Mouse (Mus musculus) hindbrain, embryonic 10.5 days (tissue): ENCODE results near the gene Syn3. TPM values are rescaled to one million over a fixed set of nuclear protein-coding genes. Genes with fewer than 3 reads are reported as not detected.

Experiments used
- DNase-seq: peaks from one replicate; pipeline ENCODE4 v3.0.0-alpha.2; 2017; ENCODE audit warnings: low spot score
- H3K27ac ChIP-seq: fragments of 300-500 bp; sonication (generic); 2 replicates; pipeline ENCODE4 v1.5.1; 2016; ENCODE audit warnings: mild to moderate bottlenecking, moderate library complexity
- H3K27me3 ChIP-seq: fragments of 300-500 bp; sonication (generic); 2 replicates; pipeline ENCODE4 v1.6.1; 2016; ENCODE audit warnings: mild to moderate bottlenecking; ENCODE audit not compliant: poor library complexity, insufficient read depth, severe bottlenecking
- H3K36me3 ChIP-seq: fragments of 300-500 bp; sonication (generic); 2 replicates; pipeline ENCODE4 v1.6.1; 2016; ENCODE audit warnings: mild to moderate bottlenecking, moderate library complexity
- H3K4me1 ChIP-seq: fragments of 300-500 bp; sonication (generic); replicated peaks from 2 replicates; pipeline ENCODE4 v1.6.1; 2016; ENCODE audit warnings: mild to moderate bottlenecking
- H3K4me3 ChIP-seq: fragments of 300-500 bp; sonication (generic); 2 replicates; pipeline ENCODE4 v1.5.1; 2016; ENCODE audit warnings: mild to moderate bottlenecking, moderate library complexity
- H3K9me3 ChIP-seq: fragments of 300-500 bp; sonication (generic); 2 replicates; pipeline ENCODE4 v1.6.1; 2016; ENCODE audit warnings: mild to moderate bottlenecking, moderate library complexity
- WGBS: fragments of 180-500 bp; shearing (Covaris S2); methylation state at CpG from one replicate; pipeline ENCODE4 v1.1.7; 2016; 5-methylcytosine and 5-hydroxymethylcytosine counted together
- polyA plus RNA-seq: library from polyadenylated mRNA; unstranded; fragments of >200 nt; fragmentation: Nextera tagmentation; extraction: Ambion mirVana; gene quantifications from 2 replicates; pipeline ENCODE4 v1.2.1, GENCODE M21; 2016

Gene Syn3
- polyA plus RNA-seq, 1 experiment from 2014 or later = 3.9 TPM

DNA sequence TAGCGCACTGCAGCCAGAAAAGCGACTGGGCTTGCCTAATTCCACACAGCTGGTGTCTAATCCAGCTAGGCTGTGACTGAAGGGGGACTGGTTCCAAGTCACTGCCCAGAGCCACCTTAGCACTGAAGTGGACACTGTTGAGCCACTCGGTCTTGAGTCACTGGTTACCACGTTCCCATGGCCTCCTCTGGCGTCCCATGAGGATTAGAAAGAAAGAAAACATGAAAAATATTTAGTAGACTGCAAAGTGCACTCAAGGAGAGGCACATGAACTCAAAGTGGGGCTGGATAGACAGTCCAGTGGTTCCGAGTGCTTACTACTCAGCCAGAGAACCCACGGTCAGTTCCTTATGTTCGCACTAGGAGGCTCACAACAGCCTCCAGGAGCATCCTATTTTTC is 217.5 kb downstream of the Syn3 start:
- H3K27me3 ChIP-seq = no peaks in the 10 kb centered on the region
- no peaks in the 10 kb centered on the region for H3K9me3 ChIP-seq
- no peaks in the 10 kb centered on the region for H3K36me3 ChIP-seq
- H3K4me1 ChIP-seq = no peaks in the 10 kb centered on the region
- WGBS = 90% methylated on average over 8 of the region's 8 CpGs
- H3K4me3 ChIP-seq = no peak overlapping the region
- no peak for DNase-seq
- no peak overlapping the region for H3K27ac ChIP-seq

DNA sequence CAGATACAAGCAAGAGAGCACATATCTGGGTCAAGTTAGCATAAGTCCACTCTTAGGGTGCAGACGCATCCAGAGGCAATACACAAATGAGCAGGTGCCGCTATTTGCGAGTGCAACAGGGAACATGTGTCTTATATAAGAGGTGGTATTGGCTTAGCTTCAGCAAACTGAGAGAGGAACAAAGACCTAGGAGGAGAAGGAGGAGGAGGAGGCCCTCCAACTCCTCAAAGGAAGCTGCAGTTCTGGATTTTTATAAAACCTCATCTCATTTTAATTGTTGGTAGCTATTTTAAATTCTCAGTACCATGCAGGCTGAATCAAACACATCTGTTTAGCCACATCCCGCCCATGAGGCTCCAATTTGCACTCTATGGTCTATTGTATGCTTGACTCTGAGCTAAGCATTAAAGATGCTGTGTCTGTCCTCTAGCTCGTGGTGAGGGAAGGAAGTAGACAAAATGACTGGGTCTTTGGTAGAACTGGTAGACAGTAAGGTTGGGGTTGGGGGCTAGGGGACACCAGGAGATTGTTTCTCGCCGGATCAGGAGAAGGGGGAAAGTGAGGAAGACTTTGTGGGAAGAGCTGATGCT is 219.0 kb downstream of the Syn3 start:
- no peak overlapping the region for H3K4me3 ChIP-seq
- no peaks in the 10 kb centered on the region for H3K9me3 ChIP-seq
- no peaks in the 10 kb centered on the region for H3K4me1 ChIP-seq
- no peak for DNase-seq
- H3K27me3 ChIP-seq = no peaks in the 10 kb centered on the region
- WGBS = 93% methylated on average over 7 of the region's 7 CpGs
- H3K36me3 ChIP-seq = no peaks in the 10 kb centered on the region
- no peak overlapping the region for H3K27ac ChIP-seq

- Histone ChIP-seq H3K27ac (no peak overlapping the region), H3K4me1 (peaks cover 6% of the 10 kb centered on the region; the same call in 1 of the 2 replicates), H3K36me3 (no peaks in the 10 kb centered on the region), H3K9me3 (no peaks in the 10 kb centered on the region), H3K27me3 (no peaks in the 10 kb centered on the region), H3K4me3 (no peak overlapping the region)
- no peak for DNase-seq
- 71% methylated on average over 2 of the region's 2 CpGs for WGBS
Measured at GRCm38 (mm10) chr10:86278481-86278880, 220.2 kb downstream of the Syn3 start.

DNA sequence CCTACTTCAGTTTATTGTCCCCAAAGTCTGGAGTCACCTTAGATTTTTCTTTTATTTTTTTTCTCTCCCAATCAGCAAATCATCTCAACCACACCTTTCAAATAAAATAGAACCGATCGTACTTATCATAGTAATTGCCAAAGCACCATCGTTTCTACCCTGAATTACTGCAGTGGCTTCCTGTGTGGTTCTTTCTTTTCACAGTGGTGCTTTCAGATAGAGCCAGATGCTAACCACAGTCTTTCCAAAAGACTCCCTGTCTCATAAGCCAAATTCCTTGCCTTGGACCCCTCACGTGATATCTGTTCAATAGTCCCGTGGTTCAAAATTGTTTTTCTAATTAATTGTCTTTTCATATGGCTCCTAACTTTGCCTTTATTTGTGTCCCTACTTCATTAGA is 221.4 kb downstream of the Syn3 start:
- Histone ChIP-seq H3K27ac (no peak overlapping the region), H3K36me3 (no peaks in the 10 kb centered on the region), H3K9me3 (no peaks in the 10 kb centered on the region), H3K4me1 (peaks cover 6% of the 10 kb centered on the region; the same call in 1 of the 2 replicates), H3K4me3 (no peak overlapping the region), H3K27me3 (no peaks in the 10 kb centered on the region)
- 91% methylated on average over 5 of the region's 5 CpGs for WGBS
- no peak for DNase-seq

DNA sequence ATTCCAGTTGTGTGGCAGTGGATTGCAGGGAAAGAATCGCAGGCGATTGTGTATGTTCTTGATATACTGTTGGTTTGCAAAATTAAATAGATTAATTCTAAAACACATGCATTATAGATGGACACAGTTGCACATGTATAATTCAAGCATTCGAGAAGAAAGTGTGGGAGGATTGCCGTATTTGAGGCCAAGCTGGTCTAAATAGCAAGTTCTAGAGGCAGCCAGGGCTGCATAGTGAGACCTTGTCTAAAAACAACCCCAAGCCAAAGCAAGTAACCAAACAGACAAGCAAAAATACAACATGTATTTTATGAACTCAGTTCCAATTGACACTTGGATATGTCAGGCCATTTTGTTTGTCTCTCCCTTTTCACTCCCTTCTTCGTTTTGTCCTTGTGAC is 223.1 kb downstream of the Syn3 start:
- Histone ChIP-seq H3K27ac (no peak overlapping the region), H3K9me3 (no peaks in the 10 kb centered on the region), H3K4me1 (peaks cover 6% of the 10 kb centered on the region; the same call in 1 of the 2 replicates), H3K36me3 (no peaks in the 10 kb centered on the region), H3K4me3 (no peak overlapping the region), H3K27me3 (no peaks in the 10 kb centered on the region)
- no peak for DNase-seq
- 90% methylated on average over 5 of the region's 5 CpGs for WGBS

- Histone ChIP-seq H3K27me3 (no peaks in the 10 kb centered on the region), H3K27ac (peak overlapping the region; percentile 66), H3K36me3 (no peaks in the 10 kb centered on the region), H3K4me1 (peaks cover 6% of the 10 kb centered on the region; the same call in 1 of the 2 replicates), H3K9me3 (no peaks in the 10 kb centered on the region), H3K4me3 (no peak overlapping the region)
- DNase-seq = peak; percentile 26
- 62% methylated on average over 19 of the region's 19 CpGs for WGBS
Measured at GRCm38 (mm10) chr10:86273410-86274191, 225.1 kb downstream of the Syn3 start.

GRCm38 (mm10) chr10:86272826-86273225 is 225.9 kb downstream of the Syn3 start:
- Histone ChIP-seq H3K27me3 (no peaks in the 10 kb centered on the region), H3K4me3 (no peak overlapping the region), H3K4me1 (peaks cover 6% of the 10 kb centered on the region; the same call in 1 of the 2 replicates), H3K27ac (no peak overlapping the region), H3K9me3 (no peaks in the 10 kb centered on the region), H3K36me3 (no peaks in the 10 kb centered on the region)
- no peak for DNase-seq
- WGBS = 83% methylated on average over 3 of the region's 3 CpGs

- 72% methylated on average over 3 of the region's 3 CpGs for WGBS
- Histone ChIP-seq H3K27me3 (no peaks in the 10 kb centered on the region), H3K4me3 (no peak overlapping the region), H3K27ac (no peak overlapping the region), H3K36me3 (no peaks in the 10 kb centered on the region), H3K4me1 (peaks cover 6% of the 10 kb centered on the region; the same call in 1 of the 2 replicates), H3K9me3 (no peaks in the 10 kb centered on the region)
- DNase-seq = no peak
Measured at GRCm38 (mm10) chr10:86270254-86270653, 228.4 kb downstream of the Syn3 start.

- Histone ChIP-seq H3K36me3 (no peaks in the 10 kb centered on the region), H3K4me1 (no peaks in the 10 kb centered on the region), H3K4me3 (no peak overlapping the region), H3K27me3 (no peaks in the 10 kb centered on the region), H3K9me3 (no peaks in the 10 kb centered on the region), H3K27ac (no peak overlapping the region)
- 82% methylated on average over 9 of the region's 9 CpGs for WGBS
- no peak for DNase-seq
Measured at GRCm38 (mm10) chr10:86264618-86265017, 234.1 kb downstream of the Syn3 start.

- H3K27ac ChIP-seq = no peak overlapping the region
- no peaks in the 10 kb centered on the region for H3K36me3 ChIP-seq
- no peaks in the 10 kb centered on the region for H3K9me3 ChIP-seq
- DNase-seq = no peak
- H3K4me1 ChIP-seq = no peaks in the 10 kb centered on the region
- 85% methylated on average over 2 of the region's 2 CpGs for WGBS
- H3K4me3 ChIP-seq = no peak overlapping the region
- H3K27me3 ChIP-seq = no peaks in the 10 kb centered on the region
Measured at GRCm38 (mm10) chr10:86261725-86262124, 237.0 kb downstream of the Syn3 start.

DNA sequence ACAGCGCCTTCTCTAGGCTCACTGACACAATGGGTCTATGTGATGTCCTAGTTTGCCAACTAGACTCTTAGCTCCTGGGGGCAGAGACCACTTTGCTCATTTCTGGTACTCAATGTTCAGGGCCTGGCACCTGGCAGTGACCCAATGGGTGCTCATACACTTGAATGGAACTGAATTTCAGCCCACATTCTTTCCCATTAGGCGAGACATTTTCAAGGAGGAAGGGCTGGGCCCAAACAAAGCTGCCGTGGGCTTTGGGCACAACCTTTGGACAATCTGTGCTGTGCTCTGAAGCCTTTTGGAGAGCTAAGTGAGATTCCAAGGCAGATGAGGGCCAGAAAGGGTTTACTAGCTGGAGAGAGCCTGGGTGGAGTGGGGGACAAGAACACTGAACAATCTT is 239.7 kb downstream of the Syn3 start:
- 81% methylated on average over 3 of the region's 3 CpGs for WGBS
- no peak overlapping the region for H3K4me3 ChIP-seq
- no peak for DNase-seq
- H3K27ac ChIP-seq = no peak overlapping the region
- no peaks in the 10 kb centered on the region for H3K27me3 ChIP-seq
- no peaks in the 10 kb centered on the region for H3K9me3 ChIP-seq
- no peaks in the 10 kb centered on the region for H3K36me3 ChIP-seq
- H3K4me1 ChIP-seq = 0 out of 2 replicates have a peak, but pooled peaks cover 4% of the 10 kb centered on the region

DNA sequence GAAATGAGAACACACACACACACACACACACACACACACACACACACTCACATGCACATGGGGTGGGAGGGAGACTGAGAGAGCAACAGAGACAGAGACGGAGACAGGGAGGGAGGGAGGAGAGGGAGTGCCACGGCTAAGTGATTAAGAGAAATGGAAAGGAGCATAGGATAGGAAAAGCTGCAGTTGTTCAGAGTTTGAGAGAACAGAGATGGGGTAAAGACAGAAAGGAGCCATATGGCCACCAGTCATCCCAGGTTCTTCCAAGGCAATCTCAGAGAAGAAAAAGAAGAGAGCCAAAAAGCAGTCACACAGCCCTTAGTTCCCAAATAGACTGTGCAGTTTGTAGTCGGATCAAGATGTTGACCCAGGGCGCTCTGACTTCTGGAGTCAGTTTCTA is 240.7 kb downstream of the Syn3 start:
- Histone ChIP-seq H3K4me3 (no peak overlapping the region), H3K27ac (no peak overlapping the region), H3K27me3 (no peaks in the 10 kb centered on the region), H3K4me1 (0 out of 2 replicates have a peak, but pooled peaks cover 4% of the 10 kb centered on the region), H3K9me3 (no peaks in the 10 kb centered on the region), H3K36me3 (no peaks in the 10 kb centered on the region)
- no peak for DNase-seq
- 80% methylated on average over 4 of the region's 4 CpGs for WGBS

DNA sequence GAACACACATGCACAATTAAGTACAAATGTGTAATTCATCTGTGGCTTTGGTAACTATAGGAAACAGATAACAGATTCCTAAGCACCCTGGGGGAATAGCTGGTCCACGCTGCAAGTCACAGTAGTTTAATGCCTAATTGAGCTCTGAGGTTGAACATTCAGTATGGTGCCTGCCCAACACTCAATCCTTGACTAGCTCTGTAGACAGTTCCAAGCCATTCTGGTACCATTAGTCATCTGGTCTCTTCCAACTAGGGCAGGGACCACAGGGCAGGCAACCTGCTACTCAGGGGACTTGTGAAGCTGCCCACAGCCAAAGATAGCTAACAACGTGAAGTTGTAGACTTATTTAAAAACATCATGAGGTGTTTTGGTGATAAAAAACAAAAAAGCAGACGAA is 241.7 kb downstream of the Syn3 start:
- H3K4me3 ChIP-seq = no peak overlapping the region
- no peak for DNase-seq
- 0 out of 2 replicates have a peak, but pooled peaks cover 4% of the 10 kb centered on the region for H3K4me1 ChIP-seq
- H3K36me3 ChIP-seq = no peaks in the 10 kb centered on the region
- no peak overlapping the region for H3K27ac ChIP-seq
- no peaks in the 10 kb centered on the region for H3K27me3 ChIP-seq
- no peaks in the 10 kb centered on the region for H3K9me3 ChIP-seq
- 80% methylated on average over 3 of the region's 3 CpGs for WGBS
